Mouse (Mus musculus) olfactory bulb, adult 2 months (tissue): Measurements from ENCODE around the gene Prkcb.

Experiments
- CTCF ChIP-seq: fragments of 200-500 bp; IDR thresholded peaks from 2 replicates; pipeline ENCODE4 v1.5.1; 2012; ENCODE audit warnings: low read depth, mild to moderate bottlenecking, low read length, moderate library complexity; ENCODE audit not compliant: insufficient read depth
- POLR2A ChIP-seq: fragments of 200-500 bp; IDR thresholded peaks from 2 replicates; pipeline ENCODE4 v1.6.1; 2012; ENCODE audit warnings: mild to moderate bottlenecking, low read depth, low read length, moderate library complexity; ENCODE audit not compliant: insufficient read depth

DNA sequence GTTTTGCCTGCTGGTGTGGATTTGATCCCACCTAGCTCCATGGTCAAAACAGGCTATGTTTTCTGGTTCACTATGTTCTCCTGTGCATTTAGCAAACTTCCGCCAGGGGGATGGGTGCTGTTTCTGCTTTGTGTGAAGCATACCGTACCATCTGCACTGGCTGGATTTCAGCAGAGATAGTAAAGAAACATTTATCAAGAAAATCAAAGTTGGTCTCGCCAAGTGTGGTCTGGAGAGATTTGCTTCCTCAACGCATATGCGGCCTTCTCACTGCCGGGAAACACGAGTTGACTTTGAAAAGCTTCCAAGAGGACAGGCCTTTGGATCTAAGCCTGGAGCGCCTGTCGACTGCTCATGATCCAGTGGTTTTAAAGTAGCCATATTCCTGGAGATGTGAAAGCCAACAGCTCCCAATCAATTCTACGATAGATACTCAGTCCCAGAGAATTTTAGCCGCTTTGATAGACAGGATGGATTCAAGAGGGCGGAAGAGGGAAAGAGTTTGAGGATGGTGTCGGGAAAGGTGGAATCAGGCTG lies 223.9 kb downstream of the Prkcb start:
- TF ChIP-seq POLR2A (no peak), CTCF (no peak)
